Mouse (Mus musculus): ENCODE results near the gene Adam22. TPM values are rescaled to one million over a fixed set of nuclear protein-coding genes. Genes with fewer than 3 reads are reported as not detected.

Adam22 gene
- polyA plus RNA-seq (2021; fragmentation: Nextera tagmentation), result 133 and 161 TPM in 2 replicates
- long read RNA-seq, experiment 1, full-length matches to known transcripts, result 25 of 85 reads
- long read RNA-seq, experiment 1, partial matches to known transcripts, result 8 of 85 reads
- long read RNA-seq, experiment 1, other reads (novel, unspliced or antisense), result 52 of 85 reads
- long read RNA-seq, experiment 2, full-length matches to known transcripts, result 6 of 63 reads
- long read RNA-seq, experiment 2, partial matches to known transcripts, result 8 of 63 reads
- long read RNA-seq, experiment 2, other reads (novel, unspliced or antisense), result 49 of 63 reads

DNA sequence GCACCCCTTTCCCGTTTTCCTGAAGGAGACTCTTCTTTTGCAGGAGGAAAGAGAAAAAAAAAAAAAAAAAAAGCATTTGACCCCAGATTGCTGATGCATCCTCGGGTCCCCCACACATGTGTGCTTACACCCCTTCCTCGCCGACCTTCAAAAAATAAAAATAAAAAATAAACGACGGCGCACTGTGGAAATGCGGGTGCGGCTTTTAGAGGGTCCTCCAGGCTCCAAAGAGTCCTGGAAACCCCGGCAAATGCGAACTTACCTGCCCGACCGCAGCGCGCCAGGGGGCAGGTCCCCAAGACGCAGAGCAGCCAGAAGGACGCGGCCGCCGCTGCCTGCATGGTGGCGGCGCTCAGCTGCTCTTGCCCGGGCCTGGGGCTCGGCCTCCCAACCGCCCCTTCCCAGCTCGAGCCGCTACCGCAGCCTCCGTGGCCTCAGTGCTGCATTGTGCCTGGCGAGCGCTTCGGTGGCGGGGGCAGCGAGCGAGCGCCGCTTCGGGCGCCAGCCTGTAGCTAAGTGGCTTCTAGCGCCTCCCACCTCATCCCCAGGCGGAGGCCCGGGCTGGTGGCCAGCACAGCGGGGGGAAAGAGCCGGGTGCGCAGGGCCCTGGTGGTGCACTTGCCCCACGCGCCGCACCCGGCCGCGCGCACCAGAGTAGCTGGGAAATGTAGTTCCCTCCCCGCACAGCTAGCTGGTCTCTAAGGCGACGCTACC lies at the start of gene Adam22:
Adam22 (minus strand) TSS at position 547 of the 714 bp plus-strand sequence.

DNA sequence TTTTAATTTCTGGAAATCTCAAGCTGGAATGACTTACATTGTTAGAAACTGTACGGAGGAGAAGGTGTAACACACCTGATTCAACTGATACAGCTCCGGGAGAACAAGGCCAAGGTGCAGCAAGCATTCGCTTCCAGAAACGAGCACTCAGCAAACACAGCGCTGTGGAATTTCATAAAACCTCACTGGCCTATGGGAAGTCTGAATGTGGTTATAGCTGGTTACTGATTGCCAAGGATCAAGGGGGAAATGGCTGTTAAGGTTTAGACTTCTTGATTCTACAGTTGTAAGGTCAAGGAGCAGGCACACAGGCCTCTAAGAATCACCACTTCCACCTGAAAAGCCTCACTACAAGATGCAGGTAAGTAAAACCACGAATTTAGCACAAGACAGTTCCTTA lies 322.1 kb downstream of the Adam22 start, which contains the start of gene Sri:
Sri (plus strand) TSS at position 224 of the 400 bp plus-strand sequence.

Other genes starting within 250 kb of the Adam22 start
- 0.45 and 0.77 TPM in 2 replicates for gene Dbf4, start 54.6 kb upstream of the Adam22 start, polyA plus RNA-seq (2021; fragmentation: Nextera tagmentation)
- gene Slc25a40, start 54.7 kb upstream of the Adam22 start, polyA plus RNA-seq (2021; fragmentation: Nextera tagmentation), result 4.9 and 5.5 TPM in 2 replicates

Data from left cerebral cortex, adult 6 months (tissue).